Mouse (Mus musculus) frontal cortex, adult (tissue): ENCODE data around the gene Slc16a5.
A peak's percentile ranks its signal among the peaks of the same experiment; 100 is the strongest.

Source experiments
- ATAC-seq: cut with Nextera tagmentation; 2 replicates; pipeline ENCODE4 v1.9.2; 2017; ENCODE audit warnings: mild to moderate bottlenecking, moderate library complexity, mixed read lengths; ENCODE audit not compliant: low TSS enrichment

The Slc16a5 gene

DNA sequence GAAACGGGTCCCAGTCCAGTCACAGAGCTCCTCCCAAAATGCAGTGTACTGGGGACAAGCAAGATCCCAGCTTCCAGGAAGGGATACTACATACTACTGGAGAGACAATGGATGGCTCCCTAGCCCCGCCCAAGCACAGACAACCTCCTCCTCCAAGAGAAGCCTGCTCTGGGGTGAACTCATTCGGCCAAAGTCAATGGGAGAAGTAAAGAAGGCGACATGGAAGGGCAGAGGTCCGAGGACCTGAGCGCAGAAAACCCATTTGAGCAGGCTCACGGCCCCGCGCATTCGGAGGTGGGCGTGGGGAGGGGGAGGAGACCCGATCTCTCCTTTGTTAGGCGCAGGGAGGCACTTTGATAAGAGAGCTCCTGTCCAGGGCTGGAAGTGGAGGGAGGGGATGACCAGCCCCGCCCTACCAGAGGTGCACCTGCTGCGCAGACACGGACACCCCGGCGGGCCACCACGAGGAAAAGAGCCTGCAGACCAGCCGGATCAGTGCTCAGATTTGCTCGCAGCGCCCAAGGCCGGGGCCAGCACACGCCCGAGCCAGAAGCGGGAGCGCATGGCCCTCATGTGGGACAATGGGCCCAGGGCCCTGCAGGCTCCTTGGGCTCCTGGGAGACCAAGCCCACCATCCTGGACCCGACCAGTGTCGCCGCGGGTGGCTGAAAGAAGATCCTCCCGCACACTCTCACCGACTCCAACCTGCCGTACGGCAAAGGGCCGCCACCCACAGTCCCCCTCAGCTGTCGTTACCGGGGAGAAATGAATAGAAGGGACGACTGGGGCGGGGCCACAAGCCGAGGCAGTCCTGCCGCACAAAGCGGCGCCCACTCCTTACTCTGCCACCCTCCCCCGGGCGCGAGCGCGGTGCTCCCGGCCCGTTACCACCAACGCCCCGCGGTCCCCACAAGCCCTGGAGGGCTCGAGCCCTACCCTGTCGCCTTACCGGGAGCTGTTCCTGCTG lies 51.3 kb downstream of the Slc16a5 start:
- ATAC-seq, result peak; percentile 45

DNA sequence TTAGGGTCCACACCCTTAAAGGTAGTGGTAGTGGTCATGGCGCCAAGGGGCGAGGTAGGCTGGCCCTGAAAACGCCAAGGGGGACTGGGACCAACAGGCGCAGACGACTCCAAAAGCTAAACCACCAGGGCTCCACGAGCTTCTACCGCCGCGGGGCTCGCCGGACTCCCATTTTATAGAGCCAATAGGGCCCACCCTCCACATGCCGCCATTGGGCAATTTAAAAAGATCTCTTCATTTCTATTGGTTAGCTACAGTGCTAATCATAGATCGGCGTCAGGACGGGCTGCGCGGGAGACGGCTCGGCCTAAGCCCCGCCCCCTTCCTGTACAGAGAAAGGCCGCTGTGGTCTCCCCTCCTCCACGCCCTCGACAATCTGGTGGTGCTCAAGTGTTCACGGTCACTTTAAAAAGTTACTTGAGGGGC lies 52.0 kb downstream of the Slc16a5 start, which contains the start of gene Jpt1:
Jpt1 (minus strand) TSS at position 150 of the 426 bp plus-strand sequence.
- peak; percentile 88 for ATAC-seq

DNA sequence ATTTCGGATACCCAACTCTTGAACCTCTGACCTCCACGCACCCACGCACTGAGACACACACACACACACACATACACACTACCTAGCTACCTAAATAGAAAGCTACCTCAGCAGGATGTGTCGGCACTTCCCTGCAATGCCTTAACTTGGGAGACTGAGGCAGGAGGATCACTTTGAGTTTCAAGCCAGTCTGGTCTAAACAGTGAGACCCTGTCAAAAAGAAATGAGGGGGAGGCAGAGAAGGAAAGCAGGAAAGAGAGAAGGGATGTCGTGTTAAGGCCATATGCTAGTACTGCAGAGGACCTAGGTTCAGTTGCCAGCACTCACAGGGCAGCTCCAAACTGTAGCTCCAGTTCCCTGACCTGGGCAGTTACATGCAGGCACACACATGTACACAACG lies 52.7 kb downstream of the Slc16a5 start:
- ATAC-seq, result no peak

GRCm38 (mm10) chr11:115516942-115517341 lies 54.7 kb downstream of the Slc16a5 start:
- no peak for ATAC-seq

- ATAC-seq, result peak; percentile 22; the same call in 1 of the 2 replicates
Measured at GRCm38 (mm10) chr11:115518693-115519092, 56.4 kb downstream of the Slc16a5 start.

GRCm38 (mm10) chr11:115519581-115519980 lies 57.3 kb downstream of the Slc16a5 start:
- ATAC-seq, result no peak

DNA sequence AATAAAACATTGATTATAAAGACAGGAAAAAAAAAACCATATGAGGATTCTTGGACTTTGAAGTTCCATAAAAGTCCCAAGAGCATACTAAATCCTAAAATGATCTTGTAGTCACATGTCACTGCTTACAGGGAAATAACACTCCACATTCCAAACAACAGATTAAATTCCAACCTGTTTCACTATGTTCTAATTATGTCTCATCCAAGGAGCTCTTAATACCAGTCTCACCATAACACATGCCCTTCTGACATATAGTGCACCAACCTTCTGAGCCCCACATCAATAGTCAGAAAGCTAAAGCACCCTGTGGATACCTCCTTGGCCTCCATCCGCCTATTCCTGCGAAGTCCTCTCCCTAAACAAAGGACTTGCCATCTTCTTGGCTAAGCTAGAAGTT lies 57.9 kb downstream of the Slc16a5 start:
- 0 out of 2 replicates have a peak, but pooled peaks have one; percentile 7 for ATAC-seq

- no peak for ATAC-seq
Measured at GRCm38 (mm10) chr11:115521080-115521479, 58.8 kb downstream of the Slc16a5 start.

DNA sequence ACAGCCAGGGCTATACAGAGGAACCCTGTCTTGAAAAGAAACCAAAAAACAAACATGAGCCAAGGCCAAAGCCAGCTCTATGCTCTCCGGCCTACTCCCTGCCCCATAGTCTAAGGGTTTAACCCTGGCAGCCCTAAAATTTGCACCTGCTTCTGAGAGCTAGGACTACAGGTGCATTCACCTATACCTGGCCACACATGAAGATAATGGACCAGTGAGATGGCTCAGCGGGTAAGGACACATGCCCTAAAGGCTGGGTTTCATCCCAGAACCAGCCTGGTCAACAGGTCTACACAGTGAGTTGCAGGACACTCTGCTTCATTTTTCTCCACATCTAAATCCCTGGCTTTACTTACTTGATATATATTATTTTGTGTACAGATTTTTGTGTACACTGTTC lies 60.0 kb downstream of the Slc16a5 start:
- ATAC-seq, result no peak

DNA sequence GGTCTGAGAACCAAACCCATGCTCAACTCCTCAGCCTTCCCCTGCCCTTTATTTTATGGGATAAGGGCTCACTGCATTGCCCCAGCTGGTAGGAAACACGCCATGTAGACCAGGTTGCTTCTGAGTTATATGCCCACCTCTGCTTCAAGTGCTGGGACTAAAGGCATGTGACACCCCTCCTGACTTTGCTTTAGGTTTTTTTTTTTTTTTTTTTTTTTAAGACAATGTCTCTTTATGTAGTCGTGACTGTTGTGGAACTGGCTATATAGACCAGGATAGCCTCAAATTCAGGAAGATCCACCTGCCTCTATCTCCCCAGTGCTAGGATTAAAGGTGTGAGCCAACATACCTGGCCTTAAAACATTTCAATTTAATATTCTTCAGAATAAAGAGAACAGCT lies 60.4 kb downstream of the Slc16a5 start:
- ATAC-seq, result no peak
